Mouse (Mus musculus): ENCODE data around the gene Ushbp1.

GRCm38 (mm10) chr8:71388267-71388666 lies 7.3 kb downstream of the Ushbp1 start:
- no peak for TF ChIP-seq CTCF (IDR thresholded peaks at IDR 0.05; ENCODE audit: low read depth, low read length)
- no peak for TF ChIP-seq GATA1 (IDR thresholded peaks at IDR 0.05; ENCODE audit: borderline replicate concordance, low read length)

Data from G1E (cell line).